Mouse (Mus musculus): ENCODE data around the gene Olfr520.
A peak's percentile ranks its signal among the peaks of the same experiment; 100 is the strongest.
"Not testable (repeated sequence)": the region's sequence is repeated elsewhere in the genome, so short reads cannot be mapped to it uniquely, and the experiment has no call there.

Gene Olfr520

GRCm38 (mm10) chr7:99729973-99730372 lies at the start of gene Olfr520:
Gene Olfr520, plus strand, starts transcription at chr7:99730273.
- DNase-seq (ENCODE audit: low spot score in 2 of 2) = no peak

GRCm38 (mm10) chr7:99680771-99681170 lies 49.3 kb upstream of the Olfr520 start:
- DNase-seq (ENCODE audit: low spot score in 2 of 2) = no peak

GRCm38 (mm10) chr7:99684086-99684485 lies 46.0 kb upstream of the Olfr520 start:
- DNase-seq (ENCODE audit: low spot score in 2 of 2) = peak in 1 of 2 experiments; percentile 38

GRCm38 (mm10) chr7:99690819-99691218 lies 39.3 kb upstream of the Olfr520 start:
- DNase-seq (ENCODE audit: low spot score in 2 of 2) = no peak

GRCm38 (mm10) chr7:99692396-99692795 lies 37.7 kb upstream of the Olfr520 start:
- DNase-seq (ENCODE audit: low spot score in 2 of 2) = no peak

- no peak for DNase-seq (ENCODE audit: low spot score in 2 of 2)
Observed at GRCm38 (mm10) chr7:99693387-99693786, 36.7 kb upstream of the Olfr520 start.

GRCm38 (mm10) chr7:99693976-99694375 lies 36.1 kb upstream of the Olfr520 start:
- DNase-seq (ENCODE audit: low spot score in 2 of 2) = no peak

GRCm38 (mm10) chr7:99694424-99694823 lies 35.6 kb upstream of the Olfr520 start:
- DNase-seq (ENCODE audit: low spot score in 2 of 2) = not testable (repeated sequence)

- DNase-seq (ENCODE audit: low spot score in 2 of 2) = no peak
Observed at GRCm38 (mm10) chr7:99695471-99696057, 34.5 kb upstream of the Olfr520 start.

GRCm38 (mm10) chr7:99698576-99698975 lies 31.5 kb upstream of the Olfr520 start:
- DNase-seq (ENCODE audit: low spot score in 2 of 2) = no peak

- DNase-seq (ENCODE audit: low spot score in 2 of 2) = no peak
Observed at GRCm38 (mm10) chr7:99699106-99699505, 31.0 kb upstream of the Olfr520 start.

- DNase-seq (ENCODE audit: low spot score in 2 of 2) = no peak
Observed at GRCm38 (mm10) chr7:99699709-99700151, 30.3 kb upstream of the Olfr520 start.

- DNase-seq (ENCODE audit: low spot score in 2 of 2) = no peak
Observed at GRCm38 (mm10) chr7:99700641-99701040, 29.4 kb upstream of the Olfr520 start.

GRCm38 (mm10) chr7:99702201-99702600 lies 27.9 kb upstream of the Olfr520 start:
- no peak for DNase-seq (ENCODE audit: low spot score in 2 of 2)

- DNase-seq (ENCODE audit: low spot score in 2 of 2) = no peak
Observed at GRCm38 (mm10) chr7:99704736-99705519, 25.1 kb upstream of the Olfr520 start.

- no peak for DNase-seq (ENCODE audit: low spot score in 2 of 2)
Observed at GRCm38 (mm10) chr7:99706341-99707037, 23.6 kb upstream of the Olfr520 start.

GRCm38 (mm10) chr7:99707038-99707595 lies 23.0 kb upstream of the Olfr520 start:
- DNase-seq (ENCODE audit: low spot score in 2 of 2) = no peak

GRCm38 (mm10) chr7:99707671-99708070 lies 22.4 kb upstream of the Olfr520 start:
- DNase-seq (ENCODE audit: low spot score in 2 of 2) = no peak

GRCm38 (mm10) chr7:99708301-99708721 lies 21.8 kb upstream of the Olfr520 start:
- DNase-seq (ENCODE audit: low spot score in 2 of 2) = peak; percentile 32 to 47

- DNase-seq (ENCODE audit: low spot score in 2 of 2) = no peak
Observed at GRCm38 (mm10) chr7:99708750-99709149, 21.3 kb upstream of the Olfr520 start.

- no peak for DNase-seq (ENCODE audit: low spot score in 2 of 2)
Observed at GRCm38 (mm10) chr7:99709992-99710391, 20.1 kb upstream of the Olfr520 start.

GRCm38 (mm10) chr7:99710476-99710875 lies 19.6 kb upstream of the Olfr520 start:
- peak in 1 of 2 experiments; percentile 42 for DNase-seq (ENCODE audit: low spot score in 2 of 2)

Data from frontal cortex, postnatal 10 days (tissue).